Comparison of ENCODE assay signal across 9 mouse cellular contexts in genomic region chr16:32661493-32661921, GRCm38 (mm10). TPM values are rescaled to one million over a fixed set of nuclear protein-coding genes. Genes with fewer than 3 reads are reported as not detected.
DNase-seq lines count a peak whose midpoint lies in the region; ATAC-seq lines count a peak whose summit lies in the region.
"Had no signal": no experiment of that assay in that cellular context is flagged by ENCODE, and none has a peak within 500 bp of the region (broad histone marks: within the 10 kb centered on the region; RNA-seq: fewer than 3 reads in every experiment).

No protein-coding gene starts in this region.

- H3K27me3 ChIP-seq in kidney, embryonic 16.5 days (ENCODE audit: insufficient read depth, low read length): no peaks in the 10 kb centered on the region
- no peaks in the 10 kb centered on the region for H3K27me3 ChIP-seq in embryonic facial prominence, embryonic 10.5 days (replicated peaks; ENCODE audit: low read depth, poor library complexity, severe bottlenecking)
- no peaks in the 10 kb centered on the region for H3K27me3 ChIP-seq in hindbrain, embryonic 11.5 days (ENCODE audit: control insufficient read depth, insufficient read depth, low read length)
- H3K27me3 ChIP-seq in midbrain, embryonic 13.5 days: no peaks in the 10 kb centered on the region
- H3K27me3 ChIP-seq: Patski had no signal

- peak overlapping the region; percentile 50 for H3K4me2 ChIP-seq in kidney, embryonic 16.5 days (replicated peaks; ENCODE audit: low read depth, low read length)
- H3K4me2 ChIP-seq in hindbrain, embryonic 11.5 days (replicated peaks; ENCODE audit: low read depth, low read length): no peak overlapping the region
- H3K4me2 ChIP-seq in midbrain, embryonic 13.5 days (replicated peaks): peak overlapping the region; percentile 46

- H3K4me1 ChIP-seq in kidney, embryonic 16.5 days (ENCODE audit: insufficient read depth, low read length): peaks cover 74% of the 10 kb centered on the region
- H3K4me1 ChIP-seq in embryonic facial prominence, embryonic 10.5 days: peaks cover 71% of the 10 kb centered on the region
- peaks cover 2% of the 10 kb centered on the region; the same call in 1 of the 2 replicates for H3K4me1 ChIP-seq in hindbrain, embryonic 11.5 days (replicated peaks; ENCODE audit: control insufficient read depth, insufficient read depth, low read length)
- peaks cover 84% of the 10 kb centered on the region for H3K4me1 ChIP-seq in midbrain, embryonic 13.5 days (replicated peaks)

- DNase-seq in kidney, adult 8-10 months: no peak
- DNase-seq in embryonic facial prominence, embryonic 10.5 days (ENCODE audit: low spot score): no peak
- peak; percentile 28 for DNase-seq in hindbrain, embryonic 11.5 days (ENCODE audit: low spot score)
- DNase-seq in testis, postnatal 10 days (ENCODE audit: low spot score): no peak
- no peak for DNase-seq in layer of hippocampus, adult 18-20 months (ENCODE audit: low spot score in 2 of 2)
- DNase-seq in embryo, embryonic 10 days (ENCODE audit: low spot score): no peak

- H3K9me3 ChIP-seq in kidney, embryonic 16.5 days (ENCODE audit: low read length): no peaks in the 10 kb centered on the region
- H3K9me3 ChIP-seq in embryonic facial prominence, embryonic 10.5 days: no peaks in the 10 kb centered on the region
- no peaks in the 10 kb centered on the region for H3K9me3 ChIP-seq in hindbrain, embryonic 11.5 days (ENCODE audit: control insufficient read depth, low read length)
- H3K9me3 ChIP-seq in midbrain, embryonic 13.5 days: no peaks in the 10 kb centered on the region

- peak; percentile 24; the same call in 1 of the 2 replicates for ATAC-seq in kidney, embryonic 16.5 days (ENCODE audit: low FRiP score, low TSS enrichment)
- peak; percentile 44; the same call in 1 of the 2 replicates for ATAC-seq in hindbrain, embryonic 11.5 days (ENCODE audit: low FRiP score)
- peak; percentile 29 for ATAC-seq in midbrain, embryonic 13.5 days
- ATAC-seq: Patski had no signal

- H3K27ac ChIP-seq in kidney, embryonic 16.5 days (ENCODE audit: low read length): peak overlapping the region; percentile 90
- H3K27ac ChIP-seq in embryonic facial prominence, embryonic 10.5 days (replicated peaks): peak overlapping the region; percentile 77
- no peak overlapping the region for H3K27ac ChIP-seq in hindbrain, embryonic 11.5 days (ENCODE audit: low read depth, low read length)
- peak overlapping the region; percentile 85 for H3K27ac ChIP-seq in midbrain, embryonic 13.5 days

- peak overlapping the region; percentile 24 for H3K4me3 ChIP-seq in kidney, embryonic 16.5 days (ENCODE audit: low read length)
- no peak overlapping the region for H3K4me3 ChIP-seq in embryonic facial prominence, embryonic 10.5 days
- H3K4me3 ChIP-seq in hindbrain, embryonic 11.5 days (ENCODE audit: low read depth, low read length): no peak overlapping the region
- H3K4me3 ChIP-seq in midbrain, embryonic 13.5 days (replicated peaks): peak overlapping the region; percentile 21

- no peaks in the 10 kb centered on the region for H3K36me3 ChIP-seq in kidney, embryonic 16.5 days (ENCODE audit: insufficient read depth, low read length)
- peaks cover 15% of the 10 kb centered on the region for H3K36me3 ChIP-seq in embryonic facial prominence, embryonic 10.5 days (replicated peaks)
- H3K36me3 ChIP-seq in hindbrain, embryonic 11.5 days (ENCODE audit: control insufficient read depth, insufficient read depth, low read length): no peaks in the 10 kb centered on the region
- no peaks in the 10 kb centered on the region for H3K36me3 ChIP-seq in midbrain, embryonic 13.5 days

- peak overlapping the region; percentile 57 for H3K9ac ChIP-seq in kidney, embryonic 16.5 days (replicated peaks; ENCODE audit: low read length)
- H3K9ac ChIP-seq in hindbrain, embryonic 11.5 days (ENCODE audit: low read depth, low read length): no peak overlapping the region
- H3K9ac ChIP-seq in midbrain, embryonic 13.5 days (replicated peaks): peak overlapping the region; percentile 62

- 30% methylated on average over 10 of the region's 10 CpGs for WGBS in kidney, embryonic 16.5 days
- 62% methylated on average over 10 of the region's 10 CpGs for WGBS in embryonic facial prominence, embryonic 10.5 days
- 47% methylated on average over 10 of the region's 10 CpGs for WGBS in hindbrain, embryonic 11.5 days
- 34% methylated on average over 10 of the region's 10 CpGs for WGBS in midbrain, embryonic 13.5 days

RNA-seq across cellular contexts. Expression of gene Tnk2, which starts 17.8 kb away (rescaled TPM):
- polyA plus RNA-seq in kidney, embryonic 16.5 days (2015; fragmentation: Nextera tagmentation; extraction: Ambion mirVana): 10.9 and 11.3 TPM in 2 replicates
- 8.6 and 8.7 TPM in 2 replicates for polyA plus RNA-seq in embryonic facial prominence, embryonic 10.5 days (2016; fragmentation: Nextera tagmentation; extraction: Ambion mirVana)
- polyA plus RNA-seq in hindbrain, embryonic 11.5 days (2014; fragmentation: Nextera tagmentation; extraction: Ambion mirVana): 5.2 and 7.0 TPM in 2 replicates
- 15.6 and 17.7 TPM in 2 replicates for polyA plus RNA-seq in midbrain, embryonic 13.5 days (2015; fragmentation: Nextera tagmentation; extraction: Ambion mirVana)
- total RNA-seq in layer of hippocampus, adult 18-20 months (2021): 100 to 1,000 TPM; 227 to 233 TPM

RNA-seq across cellular contexts. Expression of gene Tfrc, which starts 52.8 kb away (rescaled TPM):
- polyA plus RNA-seq in kidney, embryonic 16.5 days (2015; fragmentation: Nextera tagmentation; extraction: Ambion mirVana): 46.5 and 48.5 TPM in 2 replicates
- 50.0 and 61.5 TPM in 2 replicates for polyA plus RNA-seq in embryonic facial prominence, embryonic 10.5 days (2016; fragmentation: Nextera tagmentation; extraction: Ambion mirVana)
- polyA plus RNA-seq in hindbrain, embryonic 11.5 days (2014; fragmentation: Nextera tagmentation; extraction: Ambion mirVana): 59.0 and 69.2 TPM in 2 replicates
- 35.8 and 45.9 TPM in 2 replicates for polyA plus RNA-seq in midbrain, embryonic 13.5 days (2015; fragmentation: Nextera tagmentation; extraction: Ambion mirVana)
- 10 to 100 TPM; 37.3 to 43.2 TPM for total RNA-seq in layer of hippocampus, adult 18-20 months (2021)

Comparison
In these comparisons a context has a peak if more than half of its experiments do, and no peak if none do; other contexts are left out.
1. H3K4me3 ChIP-seq: peak in kidney, embryonic 16.5 days (single experiment) and midbrain, embryonic 13.5 days (single experiment); none in embryonic facial prominence, embryonic 10.5 days (single experiment) and hindbrain, embryonic 11.5 days (single experiment).
2. Peak in every context shown above with its lines, with median percentiles within 50 percentile points of each other: ATAC-seq.